Mouse (Mus musculus) cortical plate, adult 2 months (tissue): Measurements from ENCODE around the gene Zbtb43. TPM values are rescaled to one million over a fixed set of nuclear protein-coding genes. Genes with fewer than 3 reads are reported as not detected.

Experiments used
- H3K27ac ChIP-seq: fragments of 200-500 bp; 2 replicates; pipeline ENCODE4 v1.5.1; 2012; ENCODE audit warnings: low read length, control low read depth, inconsistent platforms; ENCODE audit not compliant: insufficient read depth
- H3K4me1 ChIP-seq: fragments of 200-500 bp; 2 replicates; pipeline ENCODE4 v1.6.1; 2011; ENCODE audit warnings: low read length; ENCODE audit not compliant: control insufficient read depth, insufficient read depth
- H3K4me3 ChIP-seq: fragments of 200-500 bp; 2 replicates; pipeline ENCODE4 v1.5.1; 2011; ENCODE audit warnings: mild to moderate bottlenecking, low read length, control low read depth; ENCODE audit not compliant: insufficient read depth
- CTCF ChIP-seq: fragments of 200-500 bp; IDR thresholded peaks from 2 replicates; pipeline ENCODE4 v1.5.1; 2011; ENCODE audit warnings: mild to moderate bottlenecking, control low read depth, low read length; ENCODE audit not compliant: insufficient read depth; ENCODE audit errors: extremely low read depth
- POLR2A ChIP-seq: fragments of 200-500 bp; IDR thresholded peaks from 2 replicates; pipeline ENCODE4 v1.6.1; 2011; ENCODE audit warnings: mild to moderate bottlenecking, low read length, control low read depth; ENCODE audit not compliant: insufficient read depth; ENCODE audit errors: extremely low read depth
- polyA plus RNA-seq: library from polyadenylated mRNA; depleted of rRNA; stranded (reverse); fragments of >200 nt; gene quantifications from 2 replicates; pipeline ENCODE4 v1.2.3, GENCODE M21; 2012

Zbtb43 gene
- polyA plus RNA-seq, 1 experiment: 21.5 TPM

DNA sequence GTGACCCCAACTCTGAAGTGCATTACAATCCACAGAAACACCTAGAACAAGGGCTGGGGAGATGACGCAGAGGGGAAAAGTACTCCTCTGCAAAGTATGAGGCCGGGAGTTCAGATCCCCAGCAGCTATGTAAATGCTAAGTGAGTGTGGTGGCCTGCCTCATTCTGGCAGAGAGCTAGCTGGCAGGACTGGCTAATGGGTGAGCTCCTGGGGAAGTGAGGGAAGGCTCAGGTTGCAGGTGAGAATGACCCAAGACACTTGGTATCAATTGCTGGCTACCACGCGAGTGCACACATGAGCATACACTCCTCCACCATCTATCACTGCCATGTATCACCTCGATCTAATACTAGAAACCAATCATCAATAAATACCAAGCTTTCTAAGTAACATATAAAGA, 12.1 kb downstream of the Zbtb43 start:
- TF ChIP-seq POLR2A (no peak), CTCF (no peak)
- no peak overlapping the region for H3K4me3 ChIP-seq
- H3K27ac ChIP-seq: no peak overlapping the region
- peaks cover 24% of the 10 kb centered on the region for H3K4me1 ChIP-seq

DNA sequence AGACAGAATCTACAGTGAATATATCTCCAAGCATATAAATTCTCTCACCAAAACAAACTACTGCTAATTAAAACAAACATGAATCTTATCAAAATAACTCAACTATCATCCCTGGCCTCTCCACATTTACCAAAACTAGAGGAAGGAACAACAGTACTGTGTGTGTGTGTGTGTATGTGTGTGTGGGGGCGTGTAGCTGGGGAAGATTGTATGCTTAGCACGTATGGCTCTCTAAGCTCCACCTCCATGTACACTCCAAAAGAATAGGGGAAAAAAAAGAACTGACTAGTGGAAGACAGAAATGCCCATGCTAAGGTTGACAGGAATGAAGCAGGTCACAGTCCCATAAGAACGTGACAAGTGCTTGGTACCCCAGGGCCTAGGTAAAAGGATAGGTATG, 13.0 kb downstream of the Zbtb43 start:
- no peak overlapping the region for H3K4me3 ChIP-seq
- H3K4me1 ChIP-seq: peaks cover 24% of the 10 kb centered on the region
- TF ChIP-seq CTCF (no peak), POLR2A (no peak)
- H3K27ac ChIP-seq: peak overlapping the region; percentile 71

DNA sequence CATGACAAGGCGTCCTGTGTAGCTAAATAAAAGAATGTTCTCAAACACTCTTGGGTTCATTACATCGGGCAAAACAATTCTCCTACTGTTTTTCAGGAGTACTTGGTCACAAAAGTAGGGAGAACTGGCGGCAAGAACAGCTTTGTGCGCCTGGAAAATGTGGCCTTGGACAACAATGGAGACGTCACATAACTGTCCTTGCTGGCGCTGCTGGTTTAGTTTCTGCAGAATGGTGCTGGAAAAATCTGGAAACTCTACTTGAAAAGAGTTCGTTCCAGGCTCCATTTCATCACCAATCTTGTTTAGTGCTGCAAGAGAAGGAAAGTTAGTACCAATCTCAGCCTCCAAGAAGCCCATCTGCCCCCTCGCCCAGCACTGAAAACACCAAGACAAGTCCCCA, 13.5 kb downstream of the Zbtb43 start:
- no peak for TF ChIP-seq POLR2A
- TF ChIP-seq CTCF: no peak
- Histone ChIP-seq H3K4me1 (peaks cover 26% of the 10 kb centered on the region), H3K27ac (peak overlapping the region; percentile 71), H3K4me3 (no peak overlapping the region)

DNA sequence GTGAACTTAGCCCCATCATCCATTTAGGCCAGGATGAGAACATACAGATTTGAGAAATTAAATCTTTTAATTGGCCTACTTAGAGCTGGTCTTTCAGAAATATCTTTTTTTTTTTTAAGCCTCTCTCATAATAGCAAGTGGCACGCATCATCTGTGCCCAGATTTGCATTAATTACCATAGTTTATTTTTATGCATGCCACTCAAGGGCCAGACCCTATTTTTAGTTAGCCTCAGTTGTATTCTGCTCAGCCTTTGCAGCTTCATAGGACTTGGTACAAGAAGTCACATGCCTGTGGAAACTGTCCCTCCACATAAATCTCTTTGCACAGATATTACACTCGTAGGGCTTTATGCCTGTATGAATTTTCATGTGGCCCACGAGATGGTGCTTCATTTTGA, 14.9 kb downstream of the Zbtb43 start:
- TF ChIP-seq POLR2A: no peak
- TF ChIP-seq CTCF: no peak
- Histone ChIP-seq H3K4me1 (peaks cover 31% of the 10 kb centered on the region), H3K4me3 (no peak overlapping the region), H3K27ac (peak overlapping the region; percentile 90)

DNA sequence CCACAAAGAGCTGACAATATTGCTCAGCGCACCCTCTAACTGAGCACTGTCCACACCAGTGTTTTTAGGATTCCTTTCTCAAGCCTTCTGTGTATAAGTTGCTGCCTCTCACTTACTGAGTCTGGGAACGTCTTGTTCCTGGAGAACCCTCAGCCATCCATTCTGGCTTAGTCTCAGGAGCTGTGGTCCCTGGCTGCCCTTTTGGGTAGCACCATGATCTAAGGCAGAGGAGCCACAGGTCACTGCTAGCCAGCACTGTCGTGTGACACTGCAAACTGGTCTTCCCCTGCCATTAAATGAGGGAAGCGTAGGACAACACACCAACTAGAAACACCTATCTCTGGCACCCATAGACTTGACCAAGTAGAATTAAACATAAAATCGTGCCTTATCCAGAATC, 15.6 kb downstream of the Zbtb43 start:
- no peak overlapping the region for H3K4me3 ChIP-seq
- H3K27ac ChIP-seq: peak overlapping the region; percentile 90
- peaks cover 31% of the 10 kb centered on the region for H3K4me1 ChIP-seq
- TF ChIP-seq CTCF: no peak
- TF ChIP-seq POLR2A: no peak

DNA sequence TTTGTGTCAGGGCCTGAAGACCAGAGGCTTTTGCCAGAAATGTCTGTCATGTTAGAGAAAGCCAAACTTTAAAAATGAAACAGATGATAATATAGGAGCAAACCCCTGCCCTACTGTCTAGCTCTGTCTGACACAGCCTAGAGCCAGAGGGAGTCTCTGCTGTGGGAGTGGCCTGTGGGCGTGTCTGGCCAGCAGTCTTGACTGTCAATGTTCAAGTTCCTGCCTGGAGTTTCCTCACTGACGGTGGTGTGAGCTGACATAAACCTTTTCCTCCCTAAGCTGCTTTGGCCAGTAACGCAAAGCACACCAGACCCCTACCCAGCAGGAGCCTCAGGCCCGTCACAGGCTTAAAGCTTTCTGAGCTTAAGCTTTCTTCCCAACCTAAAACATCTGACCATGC, 16.2 kb downstream of the Zbtb43 start:
- peak overlapping the region; percentile 90 for H3K27ac ChIP-seq
- no peak for TF ChIP-seq POLR2A
- no peak for TF ChIP-seq CTCF
- H3K4me1 ChIP-seq: peaks cover 31% of the 10 kb centered on the region

DNA sequence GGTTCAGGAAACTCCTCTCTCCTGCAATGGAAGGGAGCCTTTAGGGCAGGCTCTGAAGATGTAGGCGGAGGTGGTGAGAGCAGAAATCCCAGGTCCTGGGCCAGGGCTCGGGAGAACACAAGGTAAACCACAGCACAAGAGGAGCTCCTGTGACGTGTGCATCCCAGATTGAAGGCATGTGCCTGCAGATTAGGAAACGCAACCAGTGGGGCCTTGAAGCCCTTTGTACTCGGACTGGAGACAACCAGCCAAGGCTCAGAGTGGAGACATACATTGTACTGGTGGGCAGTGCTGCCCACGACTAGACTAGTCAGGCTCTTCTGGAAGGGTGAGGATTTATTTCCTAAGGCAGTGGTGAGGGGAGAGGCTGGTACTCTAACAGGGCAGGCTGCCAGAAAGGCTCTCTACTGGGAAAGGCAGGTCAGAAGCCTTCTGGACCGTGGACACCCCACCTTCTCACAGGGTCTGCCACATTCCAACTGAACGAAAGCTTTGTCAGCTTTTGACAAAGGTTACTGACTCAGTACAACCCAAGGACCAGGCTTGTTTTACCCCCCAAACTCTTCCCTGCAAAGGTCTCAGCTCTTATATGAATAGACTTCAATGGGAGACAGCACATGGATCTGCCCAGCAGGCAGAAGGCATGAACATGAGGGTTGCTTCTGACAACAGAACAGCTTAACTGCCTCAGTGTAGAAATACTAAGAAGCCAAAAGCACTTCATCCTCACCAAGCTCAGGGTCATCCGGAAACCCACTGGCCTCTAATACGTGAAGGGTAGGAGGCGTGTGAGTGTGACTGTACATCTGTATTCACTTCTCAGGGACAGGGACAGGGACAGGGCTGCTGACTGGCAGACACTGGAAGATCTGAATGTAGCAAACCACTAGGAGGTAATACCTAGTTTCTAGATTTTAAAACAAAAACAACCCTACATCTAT, 17.1 kb downstream of the Zbtb43 start:
- TF ChIP-seq CTCF (no peak), POLR2A (no peak)
- Histone ChIP-seq H3K4me1 (peaks cover 31% of the 10 kb centered on the region), H3K4me3 (no peak overlapping the region), H3K27ac (no peak overlapping the region)

More for the DNA sequence above, 16.2 kb downstream of the Zbtb43 start:
- H3K4me3 ChIP-seq: no peak overlapping the region

DNA sequence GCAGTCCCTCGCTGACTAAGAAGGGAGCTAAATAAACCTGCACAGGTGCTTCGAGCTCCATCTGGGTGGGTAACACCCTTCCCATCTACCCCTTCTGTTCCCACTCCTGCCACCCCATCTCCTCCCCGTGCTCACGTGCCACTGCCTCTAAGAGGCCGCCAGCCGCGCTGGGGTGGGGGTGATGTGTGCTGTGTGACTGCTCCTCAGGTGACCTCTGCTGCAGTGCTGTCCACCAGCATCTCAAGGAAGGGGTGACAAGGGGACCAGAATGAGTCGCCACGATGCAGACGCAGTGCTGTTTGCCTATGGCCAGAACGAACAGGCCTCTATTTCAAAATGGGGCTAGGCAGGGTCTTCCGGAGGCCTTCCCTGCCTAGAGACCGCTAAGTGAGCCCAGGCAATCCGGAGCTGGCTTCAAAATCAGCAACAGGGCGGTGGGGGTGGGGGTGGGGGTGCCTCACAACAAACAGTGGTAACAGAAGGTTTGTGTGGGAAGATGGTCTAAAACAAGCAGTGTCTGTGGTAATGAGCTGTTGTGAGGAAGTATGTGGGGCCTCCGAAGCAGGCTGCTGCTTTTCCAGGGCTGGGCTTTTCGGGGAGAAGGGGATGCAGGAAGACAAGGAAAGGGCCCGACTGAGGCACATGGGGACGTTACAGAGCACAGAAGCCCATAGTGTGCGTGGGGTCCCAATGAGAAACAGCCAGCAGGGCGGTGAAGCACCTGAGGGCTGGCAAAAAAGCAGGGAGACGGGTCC, 19.1 kb downstream of the Zbtb43 start:
- H3K4me1 ChIP-seq: peaks cover 22% of the 10 kb centered on the region
- no peak for TF ChIP-seq CTCF
- no peak for TF ChIP-seq POLR2A
- peak overlapping the region; percentile 85 for H3K27ac ChIP-seq
- H3K4me3 ChIP-seq: no peak overlapping the region

DNA sequence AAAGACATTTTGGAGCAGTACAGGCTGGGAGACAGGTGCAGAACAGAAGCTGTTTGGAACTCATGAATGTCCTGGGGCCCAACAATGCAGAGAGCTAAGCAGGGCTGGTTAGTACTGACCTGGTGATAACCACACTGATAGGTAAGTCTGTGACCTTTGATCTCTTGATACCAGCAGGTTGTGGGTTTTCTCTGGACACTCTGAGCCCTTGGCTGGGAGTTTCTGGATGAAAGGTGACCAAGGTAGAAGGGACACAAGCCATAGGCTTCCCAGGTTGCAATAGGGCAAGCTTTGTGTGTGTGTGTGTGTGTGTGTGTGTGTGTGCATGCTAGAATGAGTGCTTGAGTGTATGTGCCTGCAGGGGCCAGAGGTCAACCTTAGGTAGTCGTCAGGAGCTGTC, 21.6 kb downstream of the Zbtb43 start:
- H3K4me3 ChIP-seq: no peak overlapping the region
- H3K4me1 ChIP-seq: peaks cover 7% of the 10 kb centered on the region
- no peak overlapping the region for H3K27ac ChIP-seq
- no peak for TF ChIP-seq CTCF
- TF ChIP-seq POLR2A: no peak

DNA sequence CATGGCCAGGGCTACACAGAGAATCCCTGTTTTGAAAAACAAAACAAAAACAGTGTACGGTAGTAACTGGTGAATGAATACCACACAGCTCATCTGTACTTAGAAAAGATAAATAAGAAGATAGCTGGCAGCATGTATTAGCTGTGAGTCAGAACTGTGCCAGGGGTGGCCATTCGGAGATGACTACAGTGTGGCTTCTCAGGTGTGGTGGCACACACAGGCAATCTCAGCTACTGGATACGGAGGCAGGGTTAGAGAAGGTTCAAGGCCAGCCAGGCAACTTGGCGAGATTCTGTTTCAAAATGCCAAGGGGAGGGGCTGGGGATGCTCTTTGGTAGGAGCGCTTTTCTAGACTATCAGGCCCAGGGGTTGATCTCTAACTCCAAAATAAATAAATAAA, 22.6 kb downstream of the Zbtb43 start:
- Histone ChIP-seq H3K4me3 (no peak overlapping the region), H3K4me1 (peaks cover 7% of the 10 kb centered on the region), H3K27ac (no peak overlapping the region)
- TF ChIP-seq POLR2A (no peak), CTCF (no peak)

DNA sequence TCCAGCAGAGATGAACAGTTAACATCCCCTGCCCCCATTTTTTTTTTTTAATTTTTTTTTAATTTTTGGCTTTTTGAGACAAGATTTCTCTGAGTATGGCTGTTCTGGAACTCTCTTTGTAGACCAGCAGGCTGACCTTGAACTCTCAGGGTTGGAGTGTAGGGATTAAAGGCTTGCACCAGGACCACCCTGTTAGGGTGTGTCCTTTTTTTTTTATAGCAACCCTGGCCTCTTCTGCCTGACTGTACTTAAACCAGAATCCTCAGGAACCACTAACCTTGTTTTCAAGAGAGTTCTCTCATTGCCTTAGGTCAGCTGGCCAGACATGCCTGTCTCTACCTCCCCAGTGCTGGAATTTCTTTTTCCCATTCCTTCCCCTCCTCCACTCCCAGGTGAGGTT, 23.5 kb downstream of the Zbtb43 start:
- TF ChIP-seq CTCF: no peak
- TF ChIP-seq POLR2A: no peak
- Histone ChIP-seq H3K4me3 (no peak overlapping the region), H3K4me1 (peaks cover 9% of the 10 kb centered on the region), H3K27ac (no peak overlapping the region)
